Mouse (Mus musculus) spleen, postnatal 36 days (tissue): ENCODE results near the gene Magel2.

Experiments
- DNase-seq, 2 experiments: peaks; one replicate each; pipeline ENCODE4 v3.0.0; 2022; ENCODE audit warnings: low spot score in 2 of 2, mixed read lengths in 1 of 2

The Magel2 gene

GRCm38 (mm10) chr7:62423210-62423609 lies 46.4 kb downstream of the Magel2 start:
- DNase-seq = no peak

GRCm38 (mm10) chr7:62428337-62428736 lies 51.5 kb downstream of the Magel2 start:
- DNase-seq = no peak
